Mouse (Mus musculus) granulocyte monocyte progenitor cell, adult 5-6 weeks (primary cell): ENCODE data around the gene Furin. TPM values are rescaled to one million over a fixed set of nuclear protein-coding genes. Genes with fewer than 3 reads are reported as not detected.

Source experiments
- ATAC-seq: replicated peaks from 2 replicates; pipeline ENCODE4 v1.8.0; 2016; ENCODE audit warnings: mild to moderate bottlenecking, moderate TSS enrichment, inconsistent platforms; ENCODE audit not compliant: poor library complexity, severe bottlenecking
- total RNA-seq, 2 experiments: library from RNA; stranded (forward) in 1 of 2; stranded (reverse) in 1 of 2; fragments of 200-712, 200-1000 nt in 1 of 2; fragments of >200 nt in 1 of 2; fragmentation: Nextera tagmentation in 1 of 2; gene quantifications; 2 replicates each; pipeline ENCODE4 v1.2.3; 2014 to 2017

The Furin gene
- total RNA-seq, 2 experiments from 2014 or later, result 10.1 to 25.6 TPM

DNA sequence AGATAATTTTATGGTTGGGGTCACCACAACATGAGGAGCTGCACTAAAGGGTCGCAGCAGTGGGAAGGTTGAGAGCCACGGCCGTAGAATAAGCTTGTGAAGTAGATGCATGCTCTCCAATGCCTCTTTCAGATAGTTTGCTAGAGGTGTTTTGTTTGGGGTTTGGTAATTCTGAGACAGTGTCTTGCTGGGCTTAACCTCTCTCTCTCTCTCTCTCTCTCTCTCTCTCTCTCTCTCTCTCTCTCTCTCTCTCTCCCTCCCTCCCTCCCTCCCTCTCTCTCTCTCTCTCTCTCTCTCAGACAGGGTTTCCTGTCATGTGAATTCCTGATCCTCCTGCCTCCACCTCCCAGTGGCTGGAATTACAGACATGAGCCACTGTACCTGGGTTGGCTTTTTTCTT, 30.5 kb downstream of the Furin start:
- ATAC-seq, result no peak

GRCm38 (mm10) chr7:80374280-80374679, 31.0 kb downstream of the Furin start:
- no peak for ATAC-seq

GRCm38 (mm10) chr7:80373850-80374249, 31.4 kb downstream of the Furin start:
- ATAC-seq, result peak; percentile 4; the same call in 1 of the 2 replicates

GRCm38 (mm10) chr7:80373352-80373751, 31.9 kb downstream of the Furin start:
- no peak for ATAC-seq

DNA sequence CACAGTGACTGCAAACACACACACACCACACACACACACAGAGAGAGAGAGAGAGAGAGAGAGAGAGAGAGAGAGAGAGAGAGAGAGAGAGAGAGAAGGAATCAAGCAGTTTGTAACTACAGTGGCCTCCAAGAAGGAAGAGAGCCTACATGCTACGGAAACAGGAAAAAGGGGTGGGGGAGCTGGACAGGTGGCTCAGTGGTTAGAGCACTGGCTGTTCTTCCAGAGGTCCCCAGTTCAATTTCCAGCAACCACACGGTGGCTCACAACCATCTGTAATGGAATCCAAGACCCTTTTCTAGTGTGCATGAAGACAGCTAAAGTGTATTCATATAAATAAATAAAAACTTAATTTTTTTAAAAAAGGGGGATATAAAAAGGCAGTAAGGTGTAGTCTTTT, 32.6 kb downstream of the Furin start:
- no peak for ATAC-seq

DNA sequence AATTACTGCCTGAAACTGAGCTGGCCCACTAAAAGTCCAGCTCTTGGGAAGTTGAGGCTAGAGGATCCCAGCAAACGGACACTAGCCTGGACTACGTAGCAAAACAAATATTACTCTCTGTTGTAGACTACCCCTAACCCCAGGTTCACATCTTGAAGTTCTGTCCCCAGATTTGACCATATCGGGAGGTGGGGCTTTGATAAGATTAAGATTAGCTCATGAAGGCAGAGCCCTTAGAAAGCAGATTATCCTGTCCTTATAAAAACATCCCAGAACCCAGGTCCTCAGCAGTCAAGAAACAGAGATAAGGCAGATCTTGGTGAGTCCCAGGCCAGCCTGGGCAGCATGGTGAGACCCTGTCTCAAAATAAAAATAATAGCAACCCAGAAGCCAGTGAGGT, 33.1 kb downstream of the Furin start:
- ATAC-seq, result no peak

DNA sequence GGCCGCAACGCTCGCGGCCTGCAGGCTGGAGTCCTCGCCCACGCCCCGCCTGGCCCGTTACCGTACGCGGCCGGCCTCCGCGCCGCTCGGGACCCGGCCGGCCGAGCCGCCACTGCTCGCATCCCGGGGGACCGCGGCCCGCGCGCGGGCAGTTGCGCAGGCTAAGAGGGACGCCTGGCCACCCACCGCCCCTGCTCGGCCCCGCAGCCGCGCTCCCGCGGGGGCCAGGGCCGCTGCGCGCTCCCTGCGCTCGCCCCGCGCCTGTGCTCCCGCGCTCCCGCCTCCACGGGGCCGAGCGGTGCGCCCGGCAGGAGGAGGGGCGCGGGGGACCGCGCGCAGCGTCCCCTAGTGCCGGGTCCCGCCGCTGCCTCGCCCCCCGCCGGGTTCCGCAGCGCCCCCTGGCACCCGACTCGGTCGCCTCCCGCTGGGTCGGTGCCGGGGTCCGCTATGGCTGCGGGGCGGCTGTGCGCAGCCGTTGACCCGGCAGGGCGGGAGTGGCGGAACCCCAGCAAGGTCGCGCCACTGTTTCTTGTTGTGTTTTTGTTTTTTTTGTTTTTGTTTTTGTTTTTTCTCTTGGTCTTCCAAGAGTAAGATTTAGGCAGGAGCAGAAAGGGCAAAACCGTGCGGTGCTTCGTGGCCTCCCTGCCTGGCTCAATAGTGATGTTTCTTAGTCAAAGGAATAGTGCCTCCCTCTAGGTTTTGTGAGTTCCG, 34.0 kb downstream of the Furin start, which contains the start of gene Man2a2:
TSS of gene Man2a2 (minus strand) at position 335 of the 711 bp plus-strand sequence.
- peak; percentile 41 for ATAC-seq

DNA sequence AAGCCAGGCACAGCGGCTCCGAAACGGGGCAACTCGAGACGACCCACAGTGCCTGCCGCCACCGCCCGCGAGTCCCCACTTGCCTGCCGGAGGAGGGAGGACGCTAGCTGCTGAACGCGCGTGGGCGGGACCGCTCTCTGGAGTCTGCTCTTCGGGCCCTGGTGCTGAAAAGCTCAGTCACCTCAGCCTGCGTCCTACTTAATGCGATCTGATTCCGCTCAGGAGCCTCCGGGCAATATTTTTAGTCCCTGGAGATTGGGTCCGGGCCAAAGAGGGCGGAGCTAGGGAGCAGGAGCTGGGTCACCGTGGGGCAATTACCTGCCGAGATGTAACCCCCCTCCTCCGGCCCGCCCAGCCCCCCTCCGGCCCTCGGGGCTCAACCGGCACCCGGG, 34.6 kb downstream of the Furin start:
- ATAC-seq, result peak; percentile 15; the same call in 1 of the 2 replicates

DNA sequence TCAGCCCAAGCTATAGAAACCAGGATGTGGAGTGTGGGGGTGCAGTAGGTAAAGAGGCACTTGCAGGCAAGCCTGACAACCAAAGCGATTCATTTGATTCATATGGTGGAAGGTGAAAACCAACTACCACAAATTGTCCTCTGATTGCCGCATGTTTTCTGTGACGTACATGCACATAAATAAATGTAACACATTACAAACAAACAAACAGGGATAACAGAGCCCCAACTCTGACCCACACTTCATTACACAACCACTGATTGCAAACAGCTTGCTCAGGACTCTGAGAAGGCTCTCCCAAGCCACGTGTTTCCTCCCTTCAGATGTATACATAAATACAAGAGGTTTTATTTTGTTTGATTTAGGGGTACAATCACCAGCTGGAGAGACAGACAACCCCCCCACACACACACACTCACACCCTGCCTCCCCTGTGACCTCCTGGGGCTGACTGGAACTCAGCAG, 35.2 kb downstream of the Furin start:
- ATAC-seq, result peak; percentile 24; the same call in 1 of the 2 replicates

- no peak; the same call in 1 of the 2 replicates for ATAC-seq
Observed at GRCm38 (mm10) chr7:80369461-80369860, 35.8 kb downstream of the Furin start.

DNA sequence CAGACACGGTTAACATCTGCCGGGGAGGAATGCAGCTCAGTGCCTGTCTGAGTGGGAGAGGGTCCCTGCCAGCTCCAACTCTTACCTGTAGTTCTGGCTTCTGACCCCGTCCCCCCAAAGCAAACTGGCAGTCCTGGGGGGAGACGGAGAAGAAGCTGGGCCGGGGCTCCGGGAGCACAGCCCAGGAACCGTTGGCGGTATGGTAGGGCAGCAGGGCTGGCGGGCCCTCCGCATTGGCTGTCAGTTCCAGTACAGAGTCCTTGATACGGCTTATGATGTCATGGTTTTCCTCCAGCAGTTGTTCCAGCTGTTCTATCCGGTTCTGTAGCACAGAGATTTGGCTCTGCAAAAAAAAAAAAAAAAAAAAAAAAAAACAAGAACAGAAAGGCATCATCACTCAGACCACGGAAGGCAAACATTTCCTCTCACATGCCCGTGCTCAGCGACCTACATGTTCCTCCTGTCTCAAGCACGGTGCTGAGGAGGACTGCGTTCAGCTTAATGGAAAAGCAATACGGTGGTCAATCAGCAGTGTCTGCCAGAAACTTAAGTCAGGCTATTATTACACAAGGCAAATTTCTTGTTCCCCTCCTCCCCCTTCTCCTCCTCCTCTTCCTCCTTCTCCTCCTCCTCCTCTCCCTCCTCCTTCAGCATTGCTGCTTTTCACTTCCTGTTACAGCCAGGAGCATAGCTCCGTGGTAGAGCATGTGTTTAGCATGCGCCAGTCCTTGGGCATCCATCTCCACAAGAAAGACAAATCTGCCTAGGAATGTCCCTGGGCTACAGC, 36.4 kb downstream of the Furin start:
- ATAC-seq, result peak; percentile 54

DNA sequence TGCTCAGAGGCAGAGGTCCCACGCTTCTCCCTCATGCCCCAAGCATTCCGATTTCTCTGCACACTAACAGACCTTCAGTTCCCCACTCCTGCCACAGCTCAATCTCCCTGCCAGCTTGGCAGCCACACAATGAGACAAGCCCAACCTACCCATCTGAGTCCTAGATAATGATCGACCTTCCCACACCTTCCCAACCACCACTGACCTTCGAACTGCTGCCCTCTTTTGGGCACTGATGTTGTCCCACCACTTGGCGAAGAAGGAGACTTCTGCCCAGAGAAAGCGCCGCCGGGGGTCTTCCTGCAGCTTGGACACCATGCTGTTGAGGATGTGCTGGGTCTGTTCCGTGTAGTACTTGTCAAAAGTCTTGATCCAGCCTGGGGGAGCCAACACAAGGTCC, 37.2 kb downstream of the Furin start:
- ATAC-seq, result no peak

- ATAC-seq, result no peak
Observed at GRCm38 (mm10) chr7:80367232-80367631, 38.0 kb downstream of the Furin start.

DNA sequence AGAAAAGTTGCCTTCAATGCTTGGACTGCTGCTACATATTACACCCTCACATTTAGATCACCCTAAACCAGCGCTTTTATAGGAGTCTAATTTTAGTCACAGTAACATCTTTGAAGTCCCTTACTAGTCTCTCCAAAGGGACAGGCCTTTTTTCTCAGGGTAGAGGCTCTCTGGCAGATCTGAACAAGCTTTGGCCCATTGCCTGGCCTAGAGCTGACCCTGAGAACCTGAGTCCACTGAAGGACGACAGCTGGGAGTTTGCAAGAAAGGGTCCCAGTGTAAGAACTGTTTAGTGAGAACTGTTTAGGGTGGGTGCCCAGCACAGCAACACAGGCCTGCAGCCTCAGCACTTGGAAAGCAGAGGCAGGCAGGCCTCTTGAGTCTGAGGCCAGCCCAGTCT, 39.5 kb downstream of the Furin start:
- ATAC-seq, result no peak

DNA sequence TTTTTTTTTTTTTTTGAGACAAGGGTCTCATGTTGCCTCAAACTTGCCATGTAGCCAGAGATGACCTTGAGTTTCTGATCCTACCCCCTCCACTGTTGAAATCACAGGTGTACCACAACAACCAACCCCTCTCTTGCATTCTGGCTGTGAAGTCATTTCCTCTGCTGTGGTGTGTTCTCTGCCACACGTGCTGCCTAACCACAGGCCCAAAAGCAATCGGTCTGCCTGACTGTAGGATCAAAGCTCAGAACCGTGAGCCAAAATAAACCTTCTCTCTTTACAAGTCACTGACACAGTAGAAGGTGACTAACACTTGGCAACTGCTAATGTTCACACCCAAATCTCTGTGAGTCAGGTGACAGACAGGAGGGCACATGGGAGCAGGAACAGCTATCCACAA, 44.8 kb downstream of the Furin start:
- ATAC-seq, result 0 out of 2 replicates have a peak, but pooled peaks have one; percentile 27

GRCm38 (mm10) chr7:80358039-80358438, 47.2 kb downstream of the Furin start:
- no peak for ATAC-seq

DNA sequence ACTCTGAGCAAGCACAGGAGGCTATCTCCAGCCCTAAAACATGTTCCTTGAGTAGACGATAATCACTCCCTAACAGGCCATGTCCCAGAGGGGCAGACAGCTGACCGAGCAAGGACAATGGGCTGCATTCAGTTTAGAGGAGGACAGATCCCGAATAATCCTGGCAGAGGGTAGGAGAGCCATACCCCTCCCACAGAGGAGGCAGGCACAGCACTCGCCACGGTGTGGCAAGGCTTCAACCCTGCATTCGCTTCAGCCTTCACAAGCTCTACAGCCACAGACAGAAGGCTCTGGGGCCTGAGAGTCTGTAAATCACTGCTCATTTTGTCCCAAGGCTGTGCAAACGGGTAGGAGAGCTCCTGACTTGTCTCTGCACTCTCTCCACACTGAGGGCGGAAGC, 48.1 kb downstream of the Furin start:
- ATAC-seq, result no peak

- ATAC-seq, result no peak
Observed at GRCm38 (mm10) chr7:80356351-80356750, 48.9 kb downstream of the Furin start.

DNA sequence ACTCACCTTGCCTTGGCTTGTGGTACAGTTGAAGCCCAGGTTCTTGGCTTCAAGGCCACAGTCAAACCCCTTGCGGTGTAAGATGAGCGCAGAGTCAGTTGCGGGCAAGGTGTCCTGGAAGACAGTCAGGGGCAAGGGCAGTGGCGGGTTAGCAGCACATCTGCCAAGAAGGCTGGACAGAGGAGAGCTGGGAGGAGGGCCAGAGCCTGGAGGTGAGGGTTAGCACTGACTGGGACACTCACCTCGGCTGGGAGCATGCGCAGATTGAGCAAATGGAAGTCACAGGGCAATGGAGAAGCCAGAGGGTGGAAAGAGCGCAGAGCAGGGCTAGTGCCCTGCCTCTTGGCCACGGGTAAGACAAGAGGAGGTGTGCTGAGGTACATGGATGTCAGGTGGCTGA, 52.3 kb downstream of the Furin start:
- no peak for ATAC-seq

DNA sequence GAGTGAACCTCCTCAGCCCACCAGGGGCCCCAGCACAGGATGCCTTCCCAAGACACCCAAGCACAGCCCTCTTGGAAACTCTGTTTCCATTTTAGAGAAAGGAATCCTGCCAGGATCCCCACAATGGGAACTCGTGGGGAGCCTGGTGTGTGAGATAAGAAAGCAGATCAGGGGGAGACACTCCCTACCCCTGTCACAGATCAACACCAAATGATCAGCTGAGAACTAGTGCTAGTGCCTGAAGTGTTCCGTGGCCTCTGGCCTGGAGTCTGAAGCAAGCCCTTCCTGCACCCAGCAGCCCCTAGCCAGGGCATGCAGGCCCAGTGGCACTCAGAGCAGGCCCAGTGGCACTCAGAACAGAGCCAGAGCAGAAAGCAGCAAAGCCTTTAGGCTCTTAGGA, 54.4 kb downstream of the Furin start:
- ATAC-seq, result no peak
